Mouse (Mus musculus): ENCODE measurements around the gene Dnaaf5. TPM values are rescaled to one million over a fixed set of nuclear protein-coding genes. Genes with fewer than 3 reads are reported as not detected.

Dnaaf5 gene
- polyA plus RNA-seq, 1 experiment, result 22.6 TPM

GRCm38 (mm10) chr5:139189726-139190125, 39.7 kb downstream of the Dnaaf5 start:
- no peak overlapping the region for H3K4me3 ChIP-seq (ENCODE audit: low read depth, low read length)
- TF ChIP-seq CTCF (IDR thresholded peaks at IDR 0.05; ENCODE audit: low read depth, low read length), result no peak
- no peak for TF ChIP-seq EP300 (IDR thresholded peaks at IDR 0.05; ENCODE audit: insufficient read depth, low read depth, low read length)
- TF ChIP-seq POLR2A (IDR thresholded peaks at IDR 0.05; ENCODE audit: insufficient read depth, low read length), result no peak
- no peaks in the 10 kb centered on the region for H3K27me3 ChIP-seq (ENCODE audit: control insufficient read depth, insufficient read depth, low read length, poor library complexity, severe bottlenecking)
- H3K4me1 ChIP-seq (ENCODE audit: control insufficient read depth, insufficient read depth, low read length), result no peaks in the 10 kb centered on the region
- peaks cover 6% of the 10 kb centered on the region; the same call in 1 of the 2 replicates for H3K36me3 ChIP-seq (ENCODE audit: control insufficient read depth, insufficient read depth, low read length, poor library complexity, severe bottlenecking)
- no peak overlapping the region for H3K27ac ChIP-seq (ENCODE audit: insufficient read depth, low read length)
- H3K9ac ChIP-seq (ENCODE audit: low read depth, poor library complexity, severe bottlenecking), result no peak overlapping the region
- H3K9me3 ChIP-seq (replicated peaks; ENCODE audit: control insufficient read depth, insufficient read depth, low read length, poor library complexity, severe bottlenecking), result no peaks in the 10 kb centered on the region

GRCm38 (mm10) chr5:139190958-139191357, 40.9 kb downstream of the Dnaaf5 start:
- H3K4me3 ChIP-seq (ENCODE audit: low read depth, low read length), result no peak overlapping the region
- peaks cover 4% of the 10 kb centered on the region; the same call in 1 of the 2 replicates for H3K36me3 ChIP-seq (ENCODE audit: control insufficient read depth, insufficient read depth, low read length, poor library complexity, severe bottlenecking)
- H3K27me3 ChIP-seq (ENCODE audit: control insufficient read depth, insufficient read depth, low read length, poor library complexity, severe bottlenecking), result no peaks in the 10 kb centered on the region
- no peak for TF ChIP-seq CTCF (IDR thresholded peaks at IDR 0.05; ENCODE audit: low read depth, low read length)
- no peak for TF ChIP-seq POLR2A (IDR thresholded peaks at IDR 0.05; ENCODE audit: insufficient read depth, low read length)
- TF ChIP-seq EP300 (IDR thresholded peaks at IDR 0.05; ENCODE audit: insufficient read depth, low read depth, low read length), result no peak
- H3K27ac ChIP-seq (ENCODE audit: insufficient read depth, low read length), result no peak overlapping the region
- H3K9me3 ChIP-seq (replicated peaks; ENCODE audit: control insufficient read depth, insufficient read depth, low read length, poor library complexity, severe bottlenecking), result no peaks in the 10 kb centered on the region
- no peaks in the 10 kb centered on the region for H3K4me1 ChIP-seq (ENCODE audit: control insufficient read depth, insufficient read depth, low read length)
- no peak overlapping the region for H3K9ac ChIP-seq (ENCODE audit: low read depth, poor library complexity, severe bottlenecking)

- no peaks in the 10 kb centered on the region for H3K9me3 ChIP-seq (replicated peaks; ENCODE audit: control insufficient read depth, insufficient read depth, low read length, poor library complexity, severe bottlenecking)
- H3K27ac ChIP-seq (ENCODE audit: insufficient read depth, low read length), result peak overlapping the region; percentile 99
- H3K4me3 ChIP-seq (ENCODE audit: low read depth, low read length), result no peak overlapping the region
- H3K9ac ChIP-seq (ENCODE audit: low read depth, poor library complexity, severe bottlenecking), result no peak overlapping the region
- peaks cover 5% of the 10 kb centered on the region for H3K4me1 ChIP-seq (ENCODE audit: control insufficient read depth, insufficient read depth, low read length)
- H3K36me3 ChIP-seq (ENCODE audit: control insufficient read depth, insufficient read depth, low read length, poor library complexity, severe bottlenecking), result no peaks in the 10 kb centered on the region
- TF ChIP-seq POLR2A (IDR thresholded peaks at IDR 0.05; ENCODE audit: insufficient read depth, low read length), result no peak
- TF ChIP-seq CTCF (IDR thresholded peaks at IDR 0.05; ENCODE audit: low read depth, low read length), result no peak
- no peak for TF ChIP-seq EP300 (IDR thresholded peaks at IDR 0.05; ENCODE audit: insufficient read depth, low read depth, low read length)
- H3K27me3 ChIP-seq (ENCODE audit: control insufficient read depth, insufficient read depth, low read length, poor library complexity, severe bottlenecking), result no peaks in the 10 kb centered on the region
Measured at GRCm38 (mm10) chr5:139198779-139199178, 48.8 kb downstream of the Dnaaf5 start.

DNA sequence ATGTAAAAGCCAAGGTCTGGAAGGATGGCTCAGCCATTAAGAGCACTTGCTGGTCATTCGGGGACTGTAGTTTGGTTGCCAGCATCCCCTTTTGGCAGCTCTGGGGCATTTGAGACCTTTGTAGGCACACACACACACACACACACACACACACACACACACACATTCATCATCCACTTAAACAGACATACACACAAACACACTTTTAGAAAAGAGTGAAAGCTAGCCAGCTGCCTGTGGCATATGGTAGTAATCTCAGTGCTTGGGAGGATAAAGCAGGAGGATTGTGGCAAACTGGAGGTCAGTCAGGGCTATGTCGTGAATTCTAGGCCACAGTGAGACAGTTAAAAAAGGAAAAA, 49.6 kb downstream of the Dnaaf5 start:
- Histone ChIP-seq H3K4me3 (ENCODE audit: low read depth, low read length) (peak overlapping the region; percentile 69), H3K4me1 (ENCODE audit: control insufficient read depth, insufficient read depth, low read length) (peaks cover 5% of the 10 kb centered on the region), H3K36me3 (ENCODE audit: control insufficient read depth, insufficient read depth, low read length, poor library complexity, severe bottlenecking) (no peaks in the 10 kb centered on the region), H3K27me3 (ENCODE audit: control insufficient read depth, insufficient read depth, low read length, poor library complexity, severe bottlenecking) (no peaks in the 10 kb centered on the region), H3K9me3 (replicated peaks; ENCODE audit: control insufficient read depth, insufficient read depth, low read length, poor library complexity, severe bottlenecking) (no peaks in the 10 kb centered on the region), H3K27ac (ENCODE audit: insufficient read depth, low read length) (peak overlapping the region; percentile 99), H3K9ac (ENCODE audit: low read depth, poor library complexity, severe bottlenecking) (peak overlapping the region; percentile 62)
- TF ChIP-seq EP300 (IDR thresholded peaks at IDR 0.05; ENCODE audit: insufficient read depth, low read depth, low read length) (no peak), CTCF (IDR thresholded peaks at IDR 0.05; ENCODE audit: low read depth, low read length) (no peak), POLR2A (IDR thresholded peaks at IDR 0.05; ENCODE audit: insufficient read depth, low read length) (no peak)

DNA sequence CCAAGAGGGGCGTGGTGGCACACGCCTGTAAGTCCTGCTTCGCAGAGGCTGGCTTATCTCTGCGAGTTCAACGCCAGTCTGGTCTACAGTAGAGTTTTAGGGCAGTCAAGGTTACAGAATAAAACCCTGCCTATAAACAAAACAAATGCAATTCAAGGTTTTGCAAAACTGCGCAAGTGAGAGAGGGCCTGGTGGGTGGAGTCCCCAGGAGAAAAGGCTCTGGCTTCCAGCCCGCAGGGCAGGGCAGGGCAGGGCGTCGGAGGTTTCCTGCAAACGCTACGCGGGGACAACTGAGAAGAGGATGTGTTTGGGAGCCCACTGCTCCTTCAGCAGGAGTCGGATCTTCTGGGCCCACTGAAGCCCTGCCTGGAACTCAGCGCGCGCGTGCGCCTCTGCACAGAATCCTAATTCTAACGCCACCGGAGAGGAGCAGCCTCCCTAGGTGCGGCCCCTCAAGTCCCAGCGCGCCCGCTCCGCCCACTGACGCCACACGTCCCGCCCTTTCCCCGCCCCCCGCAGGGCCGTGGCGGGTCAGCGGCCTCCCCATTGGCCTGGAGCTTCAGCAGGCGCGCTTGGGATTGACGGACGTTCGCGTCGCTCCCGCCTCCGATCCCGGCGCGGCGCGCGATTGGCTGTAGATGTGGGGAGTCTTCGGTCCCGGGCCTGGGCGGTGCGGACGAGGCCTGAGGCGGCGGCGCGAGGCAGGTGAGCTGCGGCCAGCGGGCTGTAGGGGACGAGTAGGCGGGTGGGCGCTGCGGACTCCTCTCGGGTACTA, 50.2 kb downstream of the Dnaaf5 start, which contains the start of gene Sun1:
Gene Sun1, plus strand, starts transcription at position 643 of the 775 bp plus-strand sequence.
- Histone ChIP-seq H3K9ac (ENCODE audit: low read depth, poor library complexity, severe bottlenecking) (peak within 1 kb of the TSS; percentile 84), H3K9me3 (replicated peaks; ENCODE audit: control insufficient read depth, insufficient read depth, low read length, poor library complexity, severe bottlenecking) (no peaks in the 10 kb centered on the region), H3K4me3 (ENCODE audit: low read depth, low read length) (peak within 1 kb of the TSS; percentile 77), H3K4me1 (ENCODE audit: control insufficient read depth, insufficient read depth, low read length) (peaks cover 7% of the 10 kb centered on the region), H3K36me3 (ENCODE audit: control insufficient read depth, insufficient read depth, low read length, poor library complexity, severe bottlenecking) (no peaks in the 10 kb centered on the region), H3K27ac (ENCODE audit: insufficient read depth, low read length) (peak within 1 kb of the TSS; percentile 99), H3K27me3 (ENCODE audit: control insufficient read depth, insufficient read depth, low read length, poor library complexity, severe bottlenecking) (no peaks in the 10 kb centered on the region)
- TF ChIP-seq POLR2A (IDR thresholded peaks at IDR 0.05; ENCODE audit: insufficient read depth, low read length), result peak; percentile 33
- no peak for TF ChIP-seq CTCF (IDR thresholded peaks at IDR 0.05; ENCODE audit: low read depth, low read length)
- TF ChIP-seq EP300 (IDR thresholded peaks at IDR 0.05; ENCODE audit: insufficient read depth, low read depth, low read length), result peak; percentile 85

Measured in ES-Bruce4 (cell line).